Mouse (Mus musculus): Measurements from ENCODE around the gene Mpv17l2. TPM values are rescaled to one million over a fixed set of nuclear protein-coding genes. Genes with fewer than 3 reads are reported as not detected.

Gene Mpv17l2
- polyA plus RNA-seq, 1 experiment from 2014 or later: 36.7 TPM

DNA sequence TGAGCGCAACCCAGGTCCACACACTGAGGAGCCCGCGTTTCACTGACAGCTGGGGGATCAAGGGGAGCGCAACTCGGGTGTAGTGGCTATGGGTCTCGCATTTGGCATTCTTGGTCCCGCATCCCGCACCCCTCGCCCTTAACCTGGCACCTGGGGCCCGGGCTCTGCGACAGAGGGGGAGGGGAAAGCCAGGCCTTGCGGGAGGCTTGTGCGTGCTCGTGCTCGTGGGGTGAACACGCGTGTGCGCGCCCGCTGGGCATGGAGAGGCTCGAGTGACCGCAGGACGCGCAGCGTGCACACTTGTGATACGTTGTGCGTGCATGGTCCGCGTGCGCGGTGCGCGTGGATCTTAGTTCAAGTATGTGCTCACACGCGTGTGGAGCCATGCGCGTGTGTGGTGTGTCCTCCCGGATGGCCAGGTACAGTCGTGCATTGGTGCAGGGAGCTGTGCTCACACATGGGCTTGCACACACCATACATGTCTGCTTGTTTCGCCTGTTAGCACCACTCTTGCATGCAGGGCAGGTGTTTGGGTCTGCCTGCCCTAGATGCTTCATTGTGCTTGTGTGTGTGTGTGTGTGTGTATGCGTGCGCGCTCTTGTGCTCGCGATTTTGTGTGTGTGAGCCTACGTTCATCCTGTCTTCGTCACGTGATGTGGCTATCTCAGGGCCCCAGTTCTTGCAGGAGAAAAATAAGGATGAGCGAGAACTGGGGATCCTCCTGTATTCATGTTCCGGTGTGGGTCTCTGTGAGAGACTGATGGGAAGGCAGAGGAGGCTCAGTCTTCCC, 5.7 kb downstream of the Mpv17l2 start:
- Histone ChIP-seq H3K4me1 (peaks cover 37% of the 10 kb centered on the region), H3K27me3 (no peaks in the 10 kb centered on the region), H3K4me3 (peak overlapping the region; percentile 81), H3K4me2 (peak overlapping the region; percentile 95), H3K9ac (peak overlapping the region; percentile 90), H3K9me3 (no peaks in the 10 kb centered on the region), H3K36me3 (peaks cover 30% of the 10 kb centered on the region), H3K27ac (peak overlapping the region; percentile 69)
- 14% methylated on average over 50 of the region's 50 CpGs for WGBS
- ATAC-seq (ENCODE audit: insufficient number of reproducible peaks, insufficient read depth, low FRiP score, low TSS enrichment, low read depth): peak; percentile 9; the same call in 1 of the 2 replicates

DNA sequence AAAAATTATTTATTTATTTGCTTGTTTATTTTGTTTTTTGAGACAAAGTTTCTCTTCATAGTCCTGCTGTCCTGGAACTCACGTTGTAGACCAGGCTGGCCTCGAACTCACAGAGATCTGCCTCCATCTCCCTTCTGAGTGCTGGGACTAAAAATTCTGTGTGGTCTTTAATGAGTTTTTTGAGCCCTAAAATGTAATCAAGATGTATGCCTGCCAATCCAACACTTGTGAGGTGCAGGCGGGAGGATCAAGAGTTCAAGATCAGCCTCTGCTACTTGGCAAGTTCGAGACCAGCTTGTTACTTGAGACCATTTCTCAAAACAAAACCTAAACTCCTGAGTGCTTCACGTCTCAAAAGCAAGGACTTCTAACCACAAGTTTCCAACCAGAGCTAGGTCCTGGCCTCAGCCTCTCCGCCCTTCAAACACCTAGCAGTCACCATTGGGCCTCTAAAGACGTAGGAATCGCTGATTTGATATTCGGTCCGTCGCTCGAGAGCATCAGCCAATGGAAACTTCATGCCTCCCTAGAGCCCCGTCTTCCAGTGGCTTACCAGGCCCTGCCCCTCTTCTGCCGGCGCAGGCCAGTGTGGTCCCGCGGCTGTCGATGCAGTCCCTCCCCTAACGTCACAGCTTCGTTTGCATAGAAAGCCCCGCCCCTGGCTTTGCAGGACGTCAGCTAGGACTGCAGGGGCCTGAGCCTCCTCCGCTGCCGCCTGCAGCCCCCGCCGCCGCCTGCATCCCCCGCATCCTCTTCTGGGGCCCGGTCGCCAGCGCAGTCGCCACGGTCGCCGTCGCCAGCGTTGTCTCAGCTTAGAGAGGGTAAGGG, 6.5 kb downstream of the Mpv17l2 start, which contains the start of gene Rab3a:
Gene Rab3a (plus strand): TSS at position 637 of the 828 bp plus-strand sequence.
- Histone ChIP-seq H3K27me3 (peaks cover 2% of the 10 kb centered on the region; the same call in 1 of the 2 replicates), H3K4me1 (peaks cover 29% of the 10 kb centered on the region), H3K27ac (peak within 1 kb of the TSS; percentile 69), H3K9me3 (no peaks in the 10 kb centered on the region), H3K36me3 (peaks cover 30% of the 10 kb centered on the region), H3K4me2 (peak within 1 kb of the TSS; percentile 95), H3K4me3 (peak within 1 kb of the TSS; percentile 81), H3K9ac (peak within 1 kb of the TSS; percentile 90)
- peak; percentile 97 for ATAC-seq (ENCODE audit: insufficient number of reproducible peaks, insufficient read depth, low FRiP score, low TSS enrichment, low read depth)
- 8% methylated on average over 37 of the region's 37 CpGs for WGBS

DNA sequence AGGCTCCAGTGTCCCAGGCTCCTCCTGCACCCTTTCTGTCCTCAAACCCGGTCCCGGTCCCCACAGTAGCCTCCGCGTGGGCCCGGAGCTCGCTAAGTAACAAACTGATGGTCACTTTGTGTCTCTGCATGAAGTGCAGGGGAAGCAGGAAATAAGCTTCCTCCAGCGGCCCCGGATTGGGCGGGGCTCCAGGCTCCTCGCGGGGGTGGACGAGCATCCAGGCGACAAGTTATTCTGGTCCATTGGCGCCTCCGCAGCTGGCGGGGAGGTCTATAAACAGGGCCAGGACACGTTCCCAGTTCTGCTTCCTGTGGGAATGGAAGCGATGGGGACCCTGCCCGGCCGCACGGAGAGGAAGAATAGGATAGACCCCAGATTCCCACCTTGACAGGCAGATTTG, 7.6 kb downstream of the Mpv17l2 start:
- WGBS: 26% methylated on average over 21 of the region's 21 CpGs
- H3K9ac ChIP-seq: peak overlapping the region; percentile 40; the same call in 1 of the 2 replicates

DNA sequence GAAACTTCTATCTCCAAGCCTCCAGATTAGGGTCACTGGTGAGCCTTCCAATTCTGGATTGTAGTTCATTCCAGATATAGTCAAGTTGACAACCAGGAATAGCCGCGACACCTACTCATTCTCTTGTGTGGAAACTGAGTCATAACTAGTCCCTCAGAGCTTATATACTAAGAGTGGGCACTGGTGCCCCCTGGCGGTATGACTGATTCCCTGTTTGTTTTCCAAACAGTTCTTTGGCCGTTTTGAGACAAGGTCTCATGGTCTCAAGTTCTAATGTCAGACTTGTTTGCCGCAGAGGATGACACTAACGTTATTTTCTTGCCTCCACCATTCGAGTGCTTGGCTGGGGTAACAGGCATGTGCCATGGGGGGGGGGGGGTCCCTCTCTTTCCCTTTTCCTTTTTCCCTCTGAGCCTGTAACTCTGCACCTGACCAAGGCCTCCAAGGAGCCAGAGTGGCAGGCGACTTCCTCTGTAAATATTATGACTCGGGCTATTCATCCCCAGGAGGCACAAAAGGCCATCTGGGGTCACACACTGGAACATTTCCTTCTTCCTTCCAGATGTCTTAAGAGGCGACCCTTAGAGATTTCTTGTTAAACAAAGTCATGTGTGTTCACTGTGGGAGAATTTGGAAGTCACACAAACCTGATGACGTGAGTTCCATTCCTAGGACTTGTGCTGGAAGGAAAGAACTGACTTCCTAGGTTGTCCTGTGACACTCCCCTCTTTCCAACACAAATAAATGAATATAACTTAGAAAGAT, 8.6 kb downstream of the Mpv17l2 start:
- peak overlapping the region; percentile 67 for H3K27ac ChIP-seq

More for the DNA sequence above, 7.6 kb downstream of the Mpv17l2 start:
- Histone ChIP-seq H3K4me3 (0 out of 2 replicates have a peak overlapping the region, but pooled peaks have one; percentile 4), H3K36me3 (peaks cover 24% of the 10 kb centered on the region), H3K27ac (peak overlapping the region; percentile 67; the same call in 1 of the 2 replicates), H3K4me2 (peak overlapping the region; percentile 41), H3K9me3 (no peaks in the 10 kb centered on the region), H3K27me3 (peaks cover 13% of the 10 kb centered on the region), H3K4me1 (peaks cover 21% of the 10 kb centered on the region)
- no peak for ATAC-seq (ENCODE audit: insufficient number of reproducible peaks, insufficient read depth, low FRiP score, low TSS enrichment, low read depth)

DNA sequence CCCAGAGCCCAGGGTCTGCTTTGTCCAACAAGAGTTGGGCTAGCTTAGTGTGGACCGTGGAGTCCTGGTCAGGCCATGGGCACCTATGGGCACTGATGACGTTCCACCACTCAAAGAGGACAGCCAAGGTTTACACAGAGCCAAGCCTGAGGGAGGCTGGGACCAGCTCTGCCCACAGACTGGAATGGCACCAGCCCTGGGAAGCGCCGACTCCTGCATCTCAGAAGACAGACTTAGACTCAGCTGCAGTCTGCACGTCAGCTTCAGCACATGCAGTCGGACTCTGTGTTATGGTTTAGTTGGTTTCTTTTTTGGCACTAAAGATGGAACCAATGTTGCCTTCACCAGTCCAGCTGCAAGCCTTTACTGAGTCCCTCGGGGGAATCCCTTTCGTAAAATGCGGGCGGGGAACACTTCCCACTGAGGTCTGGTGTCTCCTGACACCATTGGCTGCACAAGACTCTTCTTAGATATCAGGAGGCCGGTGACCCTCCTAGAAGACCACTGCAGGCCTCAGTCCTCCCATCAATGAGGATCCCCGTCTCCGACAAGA, 10.5 kb downstream of the Mpv17l2 start:
- Histone ChIP-seq H3K4me1 (peaks cover 11% of the 10 kb centered on the region), H3K36me3 (no peaks in the 10 kb centered on the region), H3K4me2 (no peak overlapping the region), H3K27me3 (peaks cover 42% of the 10 kb centered on the region), H3K27ac (no peak overlapping the region), H3K9me3 (no peaks in the 10 kb centered on the region), H3K4me3 (no peak overlapping the region), H3K9ac (no peak overlapping the region)
- WGBS: 78% methylated on average over 13 of the region's 13 CpGs
- ATAC-seq (ENCODE audit: insufficient number of reproducible peaks, insufficient read depth, low FRiP score, low TSS enrichment, low read depth): no peak

More for the DNA sequence above, 8.6 kb downstream of the Mpv17l2 start:
- WGBS: 19% methylated on average over 11 of the region's 11 CpGs
- Histone ChIP-seq H3K4me2 (peak overlapping the region; percentile 41; the same call in 1 of the 2 replicates), H3K36me3 (peaks cover 14% of the 10 kb centered on the region), H3K9ac (0 out of 2 replicates have a peak overlapping the region, but pooled peaks have one; percentile 40), H3K4me3 (no peak overlapping the region), H3K27me3 (peaks cover 22% of the 10 kb centered on the region), H3K4me1 (peaks cover 21% of the 10 kb centered on the region), H3K9me3 (no peaks in the 10 kb centered on the region)
- ATAC-seq (ENCODE audit: insufficient number of reproducible peaks, insufficient read depth, low FRiP score, low TSS enrichment, low read depth): no peak

DNA sequence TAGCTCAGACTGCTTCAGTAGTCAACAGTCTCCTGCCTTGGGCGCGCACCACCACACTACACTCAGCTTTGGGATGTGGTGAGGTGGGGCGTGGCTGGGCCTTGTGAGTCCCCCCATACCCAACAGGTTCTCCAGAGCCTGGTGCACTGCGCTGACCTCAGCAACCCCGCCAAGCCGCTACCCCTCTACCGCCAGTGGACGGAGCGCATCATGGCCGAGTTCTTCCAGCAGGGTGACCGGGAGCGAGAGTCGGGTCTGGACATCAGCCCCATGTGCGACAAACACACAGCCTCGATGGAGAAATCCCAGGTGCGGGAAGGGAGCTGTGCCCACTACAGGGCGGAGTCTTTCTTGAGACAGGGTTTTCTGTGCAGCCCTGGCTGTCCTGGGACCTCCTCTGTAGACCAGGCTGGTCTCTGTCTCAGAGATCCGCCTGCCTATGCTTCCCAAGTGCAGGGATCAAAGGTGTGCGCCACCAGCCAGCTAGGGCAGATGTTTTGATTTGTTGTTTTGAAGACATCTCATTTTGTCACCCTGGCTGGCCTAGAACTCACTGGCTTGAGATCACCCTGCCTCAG, 11.6 kb downstream of the Mpv17l2 start:
- WGBS: 78% methylated on average over 19 of the region's 19 CpGs
- no peak for ATAC-seq (ENCODE audit: insufficient number of reproducible peaks, insufficient read depth, low FRiP score, low TSS enrichment, low read depth)
- H3K27me3 ChIP-seq: peaks cover 52% of the 10 kb centered on the region
- no peak overlapping the region for H3K27ac ChIP-seq
- peaks cover 9% of the 10 kb centered on the region for H3K4me1 ChIP-seq
- no peaks in the 10 kb centered on the region for H3K9me3 ChIP-seq
- H3K4me2 ChIP-seq: no peak overlapping the region
- H3K9ac ChIP-seq: no peak overlapping the region
- H3K36me3 ChIP-seq: no peaks in the 10 kb centered on the region
- H3K4me3 ChIP-seq: no peak overlapping the region

DNA sequence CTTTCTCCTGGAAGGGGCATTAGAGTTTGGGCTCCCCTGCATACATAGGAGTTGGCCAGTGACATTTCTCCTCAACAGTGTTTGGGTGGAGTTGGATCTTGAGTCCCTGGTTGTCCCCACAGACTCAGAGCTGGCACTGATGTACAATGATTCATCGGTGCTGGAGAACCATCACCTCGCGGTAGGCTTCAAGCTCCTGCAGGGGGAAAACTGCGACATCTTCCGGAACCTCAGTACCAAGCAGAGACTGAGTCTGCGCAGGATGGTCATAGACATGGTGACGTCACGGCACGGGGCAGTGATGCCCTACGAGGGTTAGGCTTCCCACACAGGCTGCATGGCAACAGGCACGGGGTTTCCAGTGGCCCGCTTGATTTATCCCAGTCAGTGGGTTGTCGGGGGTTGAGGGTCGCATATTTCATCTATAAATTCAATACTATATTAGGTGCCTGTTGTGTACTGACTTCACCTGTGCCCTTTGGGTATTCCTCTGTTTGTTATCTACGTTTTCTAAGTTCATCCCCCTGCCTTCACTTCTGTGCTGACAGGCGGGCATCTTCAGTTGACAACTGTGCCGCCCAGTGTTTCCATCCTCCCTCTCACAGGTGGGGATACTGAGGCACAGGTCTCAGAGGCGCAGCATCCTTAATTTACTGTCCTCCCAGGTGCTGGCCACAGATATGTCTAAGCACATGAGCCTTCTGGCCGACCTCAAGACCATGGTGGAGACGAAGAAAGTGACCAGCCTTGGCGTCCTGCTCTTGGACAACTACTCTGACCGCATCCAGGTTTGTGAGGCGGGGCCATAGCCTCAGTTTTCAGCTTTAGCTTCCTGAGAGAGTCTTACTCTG, 12.3 kb downstream of the Mpv17l2 start:
- Histone ChIP-seq H3K4me3 (no peak overlapping the region), H3K27me3 (peaks cover 60% of the 10 kb centered on the region), H3K4me2 (no peak overlapping the region), H3K4me1 (peaks cover 15% of the 10 kb centered on the region), H3K27ac (no peak overlapping the region), H3K9ac (no peak overlapping the region), H3K9me3 (no peaks in the 10 kb centered on the region), H3K36me3 (no peaks in the 10 kb centered on the region)
- 89% methylated on average over 23 of the region's 23 CpGs for WGBS
- no peak for ATAC-seq (ENCODE audit: insufficient number of reproducible peaks, insufficient read depth, low FRiP score, low TSS enrichment, low read depth)

DNA sequence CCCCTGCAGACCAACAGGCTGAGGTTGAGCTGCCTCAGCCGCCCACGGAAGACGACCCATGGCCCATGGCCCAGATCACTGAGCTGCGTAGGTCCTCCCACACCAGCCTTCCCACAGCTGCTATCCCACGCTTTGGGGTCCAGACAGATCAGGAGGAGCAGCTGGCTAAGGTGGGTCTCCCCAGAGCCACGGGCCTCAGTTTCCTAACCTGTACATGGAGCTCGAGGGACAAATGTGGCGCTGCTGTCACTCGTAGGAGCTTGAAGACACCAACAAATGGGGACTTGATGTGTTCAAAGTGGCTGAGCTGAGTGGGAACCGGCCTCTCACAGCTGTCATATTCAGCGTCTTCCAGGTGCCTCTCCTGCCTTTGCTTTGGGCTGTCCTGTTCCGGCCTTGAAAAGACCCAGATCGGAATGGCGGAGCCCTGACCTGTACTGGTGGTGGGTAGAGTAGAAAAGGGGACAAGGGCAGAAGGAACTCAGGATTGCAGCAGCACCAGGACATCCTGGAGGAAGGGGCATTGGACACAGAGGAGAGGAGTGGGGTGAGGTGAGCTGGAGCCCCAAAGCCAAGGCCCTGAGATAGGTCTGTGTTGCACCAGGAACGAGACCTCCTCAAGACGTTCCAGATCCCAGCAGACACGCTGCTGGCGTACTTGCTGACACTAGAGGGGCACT, 13.4 kb downstream of the Mpv17l2 start:
- Histone ChIP-seq H3K27ac (no peak overlapping the region), H3K9ac (no peak overlapping the region), H3K27me3 (peaks cover 71% of the 10 kb centered on the region), H3K36me3 (no peaks in the 10 kb centered on the region), H3K9me3 (no peaks in the 10 kb centered on the region), H3K4me1 (peaks cover 17% of the 10 kb centered on the region), H3K4me2 (no peak overlapping the region), H3K4me3 (no peak overlapping the region)
- no peak for ATAC-seq (ENCODE audit: insufficient number of reproducible peaks, insufficient read depth, low FRiP score, low TSS enrichment, low read depth)
- 82% methylated on average over 18 of the region's 18 CpGs for WGBS

DNA sequence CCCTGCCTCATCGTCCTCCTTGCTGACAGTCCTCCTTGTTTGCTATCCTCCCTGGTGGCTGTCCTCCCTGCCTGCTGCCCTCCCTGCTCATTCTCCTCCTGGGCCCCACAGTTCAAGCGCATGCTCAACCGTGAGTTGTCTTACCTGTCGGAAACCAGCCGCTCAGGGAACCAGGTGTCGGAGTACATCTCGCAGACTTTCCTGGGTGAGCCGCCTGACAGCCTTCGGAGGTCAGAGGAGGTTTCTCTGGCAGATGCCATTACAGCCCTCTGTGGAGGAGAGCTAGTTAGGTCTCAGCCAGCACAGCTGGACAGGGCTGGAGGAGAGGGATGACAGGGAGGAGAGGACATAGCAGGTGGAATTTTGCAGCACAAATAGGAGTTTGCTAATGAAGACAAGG, 14.1 kb downstream of the Mpv17l2 start:
- H3K36me3 ChIP-seq: no peaks in the 10 kb centered on the region
- no peak overlapping the region for H3K4me2 ChIP-seq
- no peak for ATAC-seq (ENCODE audit: insufficient number of reproducible peaks, insufficient read depth, low FRiP score, low TSS enrichment, low read depth)
- H3K9ac ChIP-seq: no peak overlapping the region
- H3K27ac ChIP-seq: no peak overlapping the region
- WGBS: 72% methylated on average over 9 of the region's 9 CpGs
- peaks cover 17% of the 10 kb centered on the region for H3K4me1 ChIP-seq
- peaks cover 78% of the 10 kb centered on the region for H3K27me3 ChIP-seq
- no peak overlapping the region for H3K4me3 ChIP-seq
- H3K9me3 ChIP-seq: no peaks in the 10 kb centered on the region
